Mouse (Mus musculus) heart, adult 2 months (tissue): ENCODE data around the gene Rad9b. TPM values are rescaled to one million over a fixed set of nuclear protein-coding genes. Genes with fewer than 3 reads are reported as not detected.

Experiments used
- DNase-seq, 2 experiments: peaks; one replicate each; pipeline ENCODE4 v3.0.0; 2021
- H3K27ac ChIP-seq: fragments of 200-600 bp; 2 replicates; pipeline ENCODE4 v1.8.1; 2022
- H3K27me3 ChIP-seq: fragments of 200-500 bp; 2 replicates; pipeline ENCODE4 v1.6.1; 2012; ENCODE audit warnings: mild to moderate bottlenecking, low read length, inconsistent platforms, mixed read lengths; ENCODE audit not compliant: control insufficient read depth, insufficient read depth
- H3K36me3 ChIP-seq: fragments of 200-500 bp; 2 replicates; pipeline ENCODE4 v1.6.1; 2012; ENCODE audit warnings: low read length, inconsistent platforms; ENCODE audit not compliant: control insufficient read depth, insufficient read depth
- H3K4me1 ChIP-seq: fragments of 200-500 bp; 2 replicates; pipeline ENCODE4 v1.6.1; 2011; ENCODE audit warnings: low read length; ENCODE audit not compliant: control insufficient read depth, insufficient read depth
- H3K4me3 ChIP-seq: fragments of 200-600 bp; 2 replicates; pipeline ENCODE4 v1.8.1; 2022
- H3K79me2 ChIP-seq: fragments of 200-500 bp; replicated peaks from 2 replicates; pipeline ENCODE4 v1.6.1; 2012; ENCODE audit warnings: mild to moderate bottlenecking, inconsistent platforms, low read length, moderate library complexity, mixed read lengths; ENCODE audit not compliant: control insufficient read depth, insufficient read depth
- H3K9ac ChIP-seq: fragments of 200-500 bp; 2 replicates; pipeline ENCODE4 v1.6.1; 2012; ENCODE audit warnings: low read depth, mild to moderate bottlenecking, control low read depth, inconsistent platforms, low read length, mixed read lengths
- CTCF ChIP-seq: fragments of 200-600 bp; IDR thresholded peaks from 2 replicates; pipeline ENCODE4 v1.8.1; 2022; ENCODE audit warnings: antibody characterized with exemption, mild to moderate bottlenecking, moderate library complexity
- EP300 ChIP-seq: fragments of 200-500 bp; IDR thresholded peaks from 2 replicates; pipeline ENCODE4 v1.6.1; 2011; ENCODE audit warnings: low read depth, low read length, control low read depth; ENCODE audit not compliant: insufficient read depth
- POLR2A ChIP-seq: fragments of 200-500 bp; IDR thresholded peaks from 2 replicates; pipeline ENCODE4 v1.6.1; 2011; ENCODE audit warnings: mild to moderate bottlenecking, low read depth, low read length, control low read depth; ENCODE audit not compliant: insufficient read depth
- WGBS: fragments of 180-500 bp; shearing (Covaris S2); methylation state at CpG from one replicate; pipeline ENCODE4 v1.1.7; 2018; 5-methylcytosine and 5-hydroxymethylcytosine counted together
- intact Hi-C: fragments of 180-260 bp; cut with DNase I; formaldehyde crosslinking; loops from one replicate; pipeline ENCODE4 v1.15.1; 2025
- polyA plus RNA-seq: library from polyadenylated mRNA; depleted of rRNA; stranded (reverse); fragments of >200 nt; gene quantifications from 2 replicates; pipeline ENCODE4 v1.2.3, GENCODE M21; 2012
- total RNA-seq, 2 experiments: library from RNA; stranded (reverse); gene quantifications; 2 replicates each; pipeline ENCODE4 v1.2.3; 2021

The Rad9b gene
- total and polyA plus RNA-seq, 3 experiments, result 0.50 to 2.5 (median 0.97) TPM

GRCm38 (mm10) chr5:122330269-122330668 is 23.8 kb downstream of the Rad9b start:
- no peak overlapping the region for H3K27ac ChIP-seq
- no peaks in the 10 kb centered on the region for H3K36me3 ChIP-seq
- intact Hi-C loops, result no loop called here
- H3K79me2 ChIP-seq, result no peaks in the 10 kb centered on the region
- peaks cover 3% of the 10 kb centered on the region; the same call in 1 of the 2 replicates for H3K4me1 ChIP-seq
- WGBS, result 82% methylated on average over 4 of the region's 4 CpGs
- no peak overlapping the region for H3K9ac ChIP-seq
- no peak for DNase-seq
- no peak overlapping the region for H3K4me3 ChIP-seq
- TF ChIP-seq EP300, result no peak
- no peak for TF ChIP-seq POLR2A
- TF ChIP-seq CTCF, result no peak
- H3K27me3 ChIP-seq, result no peaks in the 10 kb centered on the region

- no peak overlapping the region for H3K27ac ChIP-seq
- TF ChIP-seq EP300, result no peak
- intact Hi-C loops, result no loop called here
- WGBS, result 89% methylated on average over 3 of the region's 3 CpGs
- H3K79me2 ChIP-seq, result no peaks in the 10 kb centered on the region
- H3K36me3 ChIP-seq, result no peaks in the 10 kb centered on the region
- DNase-seq, result no peak
- peaks cover 3% of the 10 kb centered on the region; the same call in 1 of the 2 replicates for H3K4me1 ChIP-seq
- no peak overlapping the region for H3K4me3 ChIP-seq
- H3K27me3 ChIP-seq, result no peaks in the 10 kb centered on the region
- H3K9ac ChIP-seq, result no peak overlapping the region
These were observed 26.8 kb downstream of the Rad9b start for GRCm38 (mm10) chr5:122327283-122327682.

- H3K79me2 ChIP-seq, result no peaks in the 10 kb centered on the region; the same call in 1 of the 2 replicates
- no peaks in the 10 kb centered on the region for H3K27me3 ChIP-seq
- no peak overlapping the region for H3K4me3 ChIP-seq
- WGBS, result 63% methylated on average over 8 of the region's 8 CpGs
- DNase-seq, result no peak
- no peak for TF ChIP-seq POLR2A
- 0 out of 2 replicates have a peak, but pooled peaks have one; percentile 16 for TF ChIP-seq EP300
- intact Hi-C loops, result no loop called here
- no peak overlapping the region; the same call in 1 of the 2 replicates for H3K27ac ChIP-seq
- peaks cover 6% of the 10 kb centered on the region; the same call in 1 of the 2 replicates for H3K4me1 ChIP-seq
- peaks cover 3% of the 10 kb centered on the region for H3K36me3 ChIP-seq
- H3K9ac ChIP-seq, result no peak overlapping the region
These were observed 28.6 kb downstream of the Rad9b start for GRCm38 (mm10) chr5:122325477-122325876.

- Histone ChIP-seq H3K27ac (no peak overlapping the region; the same call in 1 of the 2 replicates), H3K4me3 (no peak overlapping the region)
- intact Hi-C loops, result no loop called here
These were observed 29.2 kb downstream of the Rad9b start for GRCm38 (mm10) chr5:122324608-122325431.

GRCm38 (mm10) chr5:122323523-122323922 is 30.5 kb downstream of the Rad9b start:
- Histone ChIP-seq H3K36me3 (peaks cover 3% of the 10 kb centered on the region), H3K27ac (no peak overlapping the region), H3K27me3 (no peaks in the 10 kb centered on the region)

More at GRCm38 (mm10) chr5:122324608-122325431, 29.2 kb downstream of the Rad9b start:
- Histone ChIP-seq H3K4me1 (peaks cover 11% of the 10 kb centered on the region; the same call in 1 of the 2 replicates), H3K27me3 (no peaks in the 10 kb centered on the region), H3K9ac (no peak overlapping the region), H3K36me3 (peaks cover 3% of the 10 kb centered on the region), H3K79me2 (no peaks in the 10 kb centered on the region; the same call in 1 of the 2 replicates)
- DNase-seq, result peak in 1 of 2 experiments; percentile 50
- 66% methylated on average over 23 of the region's 23 CpGs for WGBS
- TF ChIP-seq CTCF (peak; percentile 49), POLR2A (no peak), EP300 (0 out of 2 replicates have a peak, but pooled peaks have one; percentile 64)

More at GRCm38 (mm10) chr5:122323523-122323922, 30.5 kb downstream of the Rad9b start:
- Histone ChIP-seq H3K4me3 (no peak overlapping the region), H3K9ac (no peak overlapping the region), H3K4me1 (peaks cover 11% of the 10 kb centered on the region; the same call in 1 of the 2 replicates), H3K79me2 (no peaks in the 10 kb centered on the region; the same call in 1 of the 2 replicates)
- WGBS, result 57% methylated on average over 8 of the region's 8 CpGs
- intact Hi-C loops, result no loop called here
- DNase-seq, result no peak
- TF ChIP-seq EP300, result no peak
- TF ChIP-seq CTCF, result no peak
- no peak for TF ChIP-seq POLR2A
